Mouse (Mus musculus) urinary bladder, adult 18-20 months (tissue): Measurements from ENCODE around the gene Mrpl11.

Experiments
- DNase-seq, 2 experiments: peaks; one replicate each; pipeline ENCODE4 v3.0.0; 2022; ENCODE audit warnings: low spot score in 2 of 2, mixed read lengths in 2 of 2

The Mrpl11 gene

DNA sequence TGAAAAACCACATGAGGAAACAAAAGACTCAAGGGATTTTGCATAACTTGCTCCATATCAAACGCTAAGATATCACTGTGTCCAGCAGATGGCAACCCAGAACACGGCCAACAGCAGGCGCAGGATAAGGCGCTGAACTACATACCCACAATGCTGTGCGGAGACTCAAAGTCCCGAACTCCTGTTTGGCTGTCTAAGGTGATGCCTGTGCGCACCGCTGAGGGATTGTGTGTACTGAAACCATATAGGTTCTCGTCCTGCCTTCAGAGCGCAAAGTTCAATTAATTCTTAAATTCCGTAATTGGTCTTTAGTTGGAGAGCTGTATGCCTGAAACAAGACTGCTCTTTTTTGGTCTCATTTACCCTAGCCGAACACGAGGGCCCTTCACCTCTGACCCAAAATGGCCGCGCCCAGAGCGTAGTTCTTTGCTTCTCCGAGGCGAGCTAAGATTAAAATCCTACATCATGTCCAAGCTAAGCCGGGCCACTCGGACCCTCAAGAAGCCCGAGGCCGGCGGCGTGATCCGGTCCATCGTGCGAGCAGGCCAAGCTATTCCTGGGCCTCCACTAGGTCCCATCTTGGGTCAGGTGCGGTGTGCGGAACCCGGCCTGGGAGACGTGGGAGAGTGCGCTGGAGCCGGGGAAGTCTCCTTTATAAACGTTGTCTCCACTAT lies at the start of gene Mrpl11:
Gene Mrpl11, plus strand, starts transcription at position 220 of the 674 bp plus-strand sequence.
- peak; percentile 81 to 82 for DNase-seq

DNA sequence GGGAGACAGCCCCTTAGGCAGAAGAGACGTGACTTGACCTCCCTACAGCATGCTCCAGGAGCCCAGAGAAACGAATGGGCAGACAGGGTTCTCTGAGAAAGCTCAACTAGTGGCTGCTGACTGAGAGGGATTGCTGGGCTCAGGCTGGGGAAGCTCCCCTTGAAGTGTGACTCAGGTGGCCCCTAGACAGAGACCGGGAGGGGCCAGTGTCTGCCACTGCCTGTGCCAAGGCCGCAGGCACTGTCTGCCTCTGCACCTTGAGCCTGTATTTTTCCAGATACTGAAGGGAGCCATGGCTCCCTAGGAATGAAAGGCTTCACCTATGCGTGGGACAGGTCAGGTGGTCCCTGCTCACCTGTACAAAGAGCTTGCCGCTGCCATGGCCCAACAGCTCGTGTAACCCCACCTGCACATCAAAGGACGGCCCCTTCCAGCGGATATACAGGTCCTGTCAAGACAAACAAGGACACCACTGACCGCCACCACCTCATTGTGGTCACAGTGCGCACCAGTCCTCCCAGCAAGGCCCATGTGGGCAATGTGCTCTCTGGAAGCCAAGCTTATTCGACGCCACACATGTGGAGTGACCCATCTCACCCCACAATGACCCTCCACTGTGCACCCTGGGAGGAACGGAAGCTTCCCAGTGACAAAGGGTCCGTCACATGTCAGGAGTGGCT lies 45.9 kb upstream of the Mrpl11 start:
- no peak for DNase-seq

DNA sequence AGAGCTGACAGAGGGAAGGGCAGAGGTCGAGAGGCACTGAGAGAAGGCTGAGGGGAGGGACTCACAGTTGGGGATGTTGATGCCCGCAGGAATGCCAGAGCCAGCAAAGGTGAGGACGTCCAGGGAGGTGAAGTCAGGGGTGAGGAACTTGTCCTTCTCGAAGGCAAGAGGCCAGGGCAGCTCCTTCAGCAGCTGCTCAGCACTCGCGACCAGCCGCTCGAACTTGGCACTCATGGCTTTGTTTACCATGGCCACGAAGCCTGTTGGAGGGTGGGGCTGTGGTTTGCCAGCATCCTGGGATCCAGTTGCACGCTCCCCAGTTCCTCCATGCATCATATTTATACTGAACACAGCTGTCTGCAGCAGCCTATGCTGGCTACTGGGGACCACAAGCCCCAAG lies 45.1 kb upstream of the Mrpl11 start:
- no peak for DNase-seq

DNA sequence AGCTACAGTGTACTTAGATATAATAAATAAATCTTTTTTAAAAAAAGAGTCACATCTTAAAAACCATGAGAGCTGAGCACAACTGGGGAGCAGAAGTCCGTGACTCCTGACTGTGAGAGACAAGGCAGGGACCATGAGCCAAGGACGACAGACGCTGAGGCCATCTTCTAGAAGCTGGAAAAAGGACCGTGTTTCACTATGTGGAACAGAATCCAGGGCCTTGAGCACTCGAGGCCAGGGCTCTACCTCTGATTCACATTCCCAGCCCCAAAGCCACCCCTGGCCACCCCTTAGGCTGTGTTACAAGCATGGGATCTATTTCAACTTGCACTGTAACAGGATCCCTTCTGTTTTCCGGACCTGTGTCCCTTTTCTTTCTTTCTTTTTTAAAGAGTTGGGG lies 42.3 kb upstream of the Mrpl11 start:
- no peak for DNase-seq

DNA sequence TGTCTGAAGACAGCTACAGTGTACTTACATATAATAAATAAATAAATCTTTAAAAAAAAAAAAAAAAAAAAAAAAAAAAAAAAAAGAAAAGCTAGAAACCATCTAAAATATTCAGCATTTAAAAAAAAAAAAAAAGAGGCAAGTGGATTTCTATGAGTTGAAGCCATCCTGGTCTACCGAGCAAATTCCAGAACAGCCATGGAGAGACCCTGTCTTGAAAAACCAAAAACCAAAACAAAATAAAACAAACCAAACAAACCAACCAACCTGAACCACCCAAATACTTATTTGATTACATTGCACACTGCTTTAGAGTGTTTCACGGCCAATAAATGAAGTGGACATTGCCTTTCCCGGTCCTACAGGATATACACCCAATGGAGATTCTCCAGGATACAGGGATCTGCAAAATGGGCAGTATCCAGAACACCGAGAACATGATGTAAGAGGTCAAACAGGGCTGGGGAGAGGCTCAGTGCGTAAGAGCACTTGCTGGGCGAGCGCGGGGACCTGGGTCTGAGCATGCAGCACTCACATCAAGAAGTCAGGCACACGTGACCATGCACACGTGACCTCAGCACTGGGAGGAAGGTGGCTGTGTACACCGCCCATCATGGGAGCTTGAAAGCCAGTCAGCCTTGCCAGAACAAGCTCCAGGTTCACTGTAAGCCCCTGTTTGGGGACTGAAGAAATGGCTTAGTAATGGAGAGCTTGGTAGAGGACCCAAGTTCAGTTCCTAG lies 36.7 kb upstream of the Mrpl11 start:
- no peak for DNase-seq

DNA sequence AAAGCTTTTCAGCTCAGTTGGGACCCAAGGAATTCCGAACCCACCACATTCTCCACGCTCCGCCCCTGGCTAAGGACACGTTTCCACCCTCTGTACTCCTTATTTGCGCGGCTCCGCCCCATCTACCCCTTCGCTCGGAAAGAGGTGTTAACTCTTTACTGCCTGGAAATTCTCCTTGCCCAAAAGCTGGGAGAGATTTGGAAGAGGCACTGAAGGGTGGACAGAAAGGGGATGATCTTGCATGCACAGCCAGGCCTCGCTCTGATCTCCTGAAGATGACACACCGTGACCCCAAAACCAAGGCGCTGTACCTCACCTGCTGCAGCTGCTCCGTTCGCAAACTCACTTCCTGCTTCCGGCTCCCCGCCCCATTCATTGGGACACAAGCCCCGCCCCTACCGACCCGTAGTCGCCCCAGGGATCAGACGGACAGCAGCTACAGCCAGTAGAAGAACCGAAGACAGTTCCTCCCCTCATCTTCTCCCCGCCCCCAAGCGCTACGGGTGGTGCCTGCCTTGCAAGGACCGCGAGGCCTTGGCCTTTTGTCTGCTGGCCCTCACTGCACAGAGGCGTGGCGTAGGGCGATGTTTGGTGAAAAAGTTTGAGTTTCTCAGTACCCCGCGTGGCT lies 33.9 kb upstream of the Mrpl11 start, which contains the start of gene Dpp3:
Gene Dpp3, minus strand, starts transcription at position 384 of the 628 bp plus-strand sequence.
- DNase-seq, result peak; percentile 98 to 99

DNA sequence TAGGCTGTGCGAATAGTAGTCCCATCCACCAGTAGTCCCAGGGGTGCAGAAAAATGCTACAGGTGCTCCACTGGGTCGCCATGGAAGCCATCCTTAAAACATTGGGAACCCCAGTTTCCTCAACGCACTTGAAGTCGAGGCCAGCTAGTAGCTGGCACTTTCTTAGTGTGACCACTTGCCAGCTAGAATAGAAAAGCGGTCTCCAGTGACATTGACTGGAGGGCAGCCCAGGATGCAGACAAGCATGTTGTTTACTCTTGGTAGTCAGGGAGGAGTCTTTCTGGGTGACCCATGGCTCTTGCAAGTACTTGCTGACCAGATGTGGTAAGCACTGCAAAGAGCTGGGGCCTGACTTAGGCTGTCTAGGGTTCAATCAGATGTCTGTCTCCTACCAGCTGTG lies 33.2 kb upstream of the Mrpl11 start:
- DNase-seq, result no peak

DNA sequence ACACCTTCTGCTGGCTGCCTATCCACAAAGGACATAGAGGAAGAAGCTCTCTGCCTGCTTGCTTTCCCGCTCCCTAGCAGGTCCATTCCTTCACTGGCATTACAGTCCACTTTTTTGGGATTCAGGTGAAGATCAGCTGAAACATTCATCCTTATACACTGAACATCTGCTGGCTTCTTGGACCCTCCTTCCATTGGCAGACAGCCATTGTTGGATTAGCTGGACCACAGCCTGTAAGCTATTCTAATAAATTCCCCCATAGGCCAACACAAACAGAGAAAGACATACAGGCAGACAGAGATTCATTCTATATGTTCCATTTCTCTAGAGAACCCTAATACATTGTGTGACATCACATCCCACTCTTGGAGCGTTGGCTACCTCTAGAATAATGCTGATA lies 25.1 kb upstream of the Mrpl11 start:
- no peak for DNase-seq

DNA sequence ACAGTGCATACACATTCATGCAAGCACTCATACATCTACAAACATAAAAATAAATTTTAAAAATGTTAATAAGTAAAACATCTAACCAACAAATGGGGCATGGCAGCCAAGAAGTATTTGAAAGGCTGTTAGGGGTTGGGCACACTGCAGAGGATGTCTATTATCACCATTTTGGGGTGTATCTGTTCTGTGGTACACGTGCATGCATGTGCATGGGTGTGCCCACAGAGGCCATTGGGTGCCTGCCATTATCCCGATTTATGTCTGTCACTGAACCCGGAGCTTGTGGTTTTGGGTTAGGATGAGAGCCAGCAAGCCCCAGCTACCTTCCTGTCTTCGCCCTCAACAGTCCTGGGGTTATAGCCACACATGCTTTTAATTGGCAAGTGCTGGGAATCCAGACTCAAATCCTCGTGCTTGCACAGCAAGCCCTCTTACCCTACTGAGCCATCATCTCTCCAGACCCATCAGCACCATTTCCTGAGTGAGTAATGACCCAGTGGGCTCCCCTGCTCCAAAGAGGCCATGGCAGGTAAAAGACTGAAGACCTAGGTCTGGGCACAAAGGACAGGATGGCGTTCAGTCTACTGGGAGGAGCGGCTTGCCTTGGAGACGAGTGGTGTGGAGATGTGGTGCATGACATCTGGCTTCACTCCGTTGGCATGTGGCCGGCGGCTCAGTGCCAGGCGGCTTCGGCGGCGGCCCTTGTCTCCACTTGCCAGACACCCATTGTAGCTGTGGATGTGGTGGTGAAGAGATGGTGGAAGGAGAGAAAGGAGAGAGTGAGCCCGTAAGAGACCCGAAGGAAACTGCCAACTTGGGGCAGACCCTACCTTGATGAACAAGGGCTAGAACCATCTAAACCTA lies 24.3 kb upstream of the Mrpl11 start:
- no peak for DNase-seq

DNA sequence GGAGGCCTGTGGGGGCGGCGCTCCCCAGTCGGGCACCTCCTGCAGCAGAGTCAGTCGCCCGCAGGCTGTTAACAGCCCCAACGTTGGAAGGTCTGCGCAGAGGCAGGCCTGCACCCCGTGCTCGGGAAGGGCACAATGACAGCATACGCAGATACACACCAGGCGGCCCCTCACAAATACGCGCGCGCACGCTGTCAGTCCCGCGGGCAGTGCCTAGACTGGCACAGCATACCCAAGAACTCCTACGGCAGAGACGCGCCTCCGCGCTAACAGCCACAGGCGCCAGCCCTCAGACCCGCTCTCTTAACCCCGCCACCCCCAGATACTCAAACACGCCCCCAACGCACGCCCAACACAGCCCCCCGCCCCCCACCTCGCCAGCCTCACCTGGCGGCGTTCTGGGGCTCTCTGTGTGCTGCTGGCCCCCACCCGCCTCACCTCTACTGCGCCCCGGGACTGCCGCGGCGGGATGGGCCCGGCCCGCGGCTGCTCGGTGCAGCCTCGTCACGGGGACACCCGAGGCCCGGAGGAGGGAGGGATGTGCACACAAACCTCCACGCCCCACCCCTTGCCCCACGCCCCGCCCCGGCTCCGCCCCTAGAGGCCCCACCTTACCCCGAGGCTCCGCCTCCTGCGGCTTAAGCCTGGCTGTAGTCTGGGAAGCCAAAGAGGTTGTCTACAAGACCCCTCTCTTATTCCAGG lies 19.2 kb upstream of the Mrpl11 start, which contains the start of gene Peli3:
Gene Peli3, minus strand, starts transcription at position 577 of the 702 bp plus-strand sequence.
- peak; percentile 72 to 82 for DNase-seq

DNA sequence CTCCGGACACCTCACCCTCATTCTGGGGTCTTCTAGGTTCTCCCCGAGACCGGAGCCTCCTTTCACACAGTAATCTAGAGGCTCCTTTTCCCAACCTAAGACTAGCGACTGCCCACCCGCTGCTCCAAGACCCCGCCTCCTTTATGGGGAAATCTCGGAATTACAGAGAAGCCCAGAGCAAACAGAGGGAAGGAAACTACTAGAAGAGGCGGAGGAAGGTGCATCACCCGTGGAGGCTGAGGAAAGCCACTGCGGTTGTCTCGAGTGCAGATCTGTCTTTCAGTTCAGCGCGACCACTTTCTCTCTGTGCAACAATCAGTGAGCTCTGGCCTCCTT lies 18.7 kb upstream of the Mrpl11 start:
- peak in 1 of 2 experiments; percentile 20 for DNase-seq

DNA sequence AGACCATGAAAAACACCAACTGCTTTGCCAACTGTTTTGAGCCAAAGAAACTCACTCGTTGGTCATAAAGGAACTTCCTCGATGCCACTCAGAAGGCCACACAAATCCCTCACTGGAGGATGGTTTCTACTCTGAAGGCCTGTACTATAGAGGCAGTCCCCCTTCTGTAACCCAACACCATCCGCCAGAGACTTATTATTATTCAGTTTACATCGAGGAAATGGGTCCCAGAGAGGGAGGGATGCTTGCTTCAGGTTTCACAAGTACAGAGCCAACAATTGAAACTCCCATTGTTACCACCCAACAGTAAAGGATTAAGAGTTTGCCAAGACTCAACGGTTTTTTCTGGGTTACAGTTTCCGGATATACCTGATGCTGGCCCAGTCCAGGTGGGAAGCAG lies 16.4 kb upstream of the Mrpl11 start:
- no peak for DNase-seq

DNA sequence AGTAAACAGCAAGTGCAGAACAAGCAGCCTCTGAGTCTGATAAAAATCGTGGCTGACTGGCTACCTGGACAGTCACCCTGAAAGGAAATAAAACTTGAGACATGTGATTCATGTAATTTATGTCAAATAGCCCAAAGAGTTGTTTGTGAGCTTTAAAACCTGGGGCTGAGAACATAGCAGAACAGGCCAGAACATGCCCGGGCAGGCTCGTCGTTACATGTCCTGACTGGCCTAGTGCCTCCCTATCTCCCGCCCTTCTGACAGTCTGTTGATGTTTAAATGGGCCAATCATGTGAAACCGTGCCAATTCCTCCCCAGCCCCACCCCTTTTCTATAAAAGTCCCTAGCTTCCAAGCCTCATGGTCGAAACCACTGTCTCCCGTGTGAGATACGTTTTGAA lies 13.3 kb upstream of the Mrpl11 start:
- peak; percentile 85 to 86 for DNase-seq

DNA sequence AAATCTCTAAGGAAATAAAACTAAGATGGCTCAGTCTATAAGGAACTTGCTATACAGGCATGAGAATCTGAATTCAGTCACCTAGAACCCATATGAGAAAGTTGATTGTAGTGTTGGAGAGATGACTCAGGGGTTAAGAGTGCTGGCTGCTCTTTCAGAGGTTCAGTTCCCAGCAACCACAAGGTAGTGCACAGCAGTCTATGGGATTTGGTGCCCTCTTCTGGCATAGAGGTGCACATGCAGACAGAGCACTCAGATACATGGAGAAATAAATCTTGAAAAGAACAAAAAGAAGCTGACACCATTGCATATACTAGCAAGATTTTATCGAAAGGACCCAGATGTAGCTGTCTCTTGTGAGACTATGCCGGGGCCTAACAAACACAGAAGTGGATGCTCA lies 6.3 kb downstream of the Mrpl11 start:
- no peak for DNase-seq

DNA sequence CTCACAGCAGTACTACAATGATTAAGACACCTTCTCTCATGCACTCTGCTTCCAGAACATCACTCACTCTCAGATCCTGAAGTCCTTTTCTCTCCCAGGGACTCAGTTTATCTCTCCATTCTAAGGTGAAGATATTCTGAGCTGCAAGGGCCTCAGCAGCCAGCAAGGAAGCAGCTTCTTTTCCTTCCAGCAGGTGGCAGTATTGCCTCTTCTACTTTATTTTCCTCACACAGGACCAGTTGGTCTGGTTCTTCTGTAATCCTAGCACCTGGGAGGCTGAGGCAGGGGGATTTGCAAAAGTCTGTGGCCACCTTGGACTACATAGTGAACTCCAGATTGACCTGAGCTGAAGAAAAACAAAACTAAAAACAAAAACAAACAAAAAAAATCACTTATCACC lies 19.8 kb downstream of the Mrpl11 start:
- DNase-seq, result peak in 1 of 2 experiments; percentile 4

DNA sequence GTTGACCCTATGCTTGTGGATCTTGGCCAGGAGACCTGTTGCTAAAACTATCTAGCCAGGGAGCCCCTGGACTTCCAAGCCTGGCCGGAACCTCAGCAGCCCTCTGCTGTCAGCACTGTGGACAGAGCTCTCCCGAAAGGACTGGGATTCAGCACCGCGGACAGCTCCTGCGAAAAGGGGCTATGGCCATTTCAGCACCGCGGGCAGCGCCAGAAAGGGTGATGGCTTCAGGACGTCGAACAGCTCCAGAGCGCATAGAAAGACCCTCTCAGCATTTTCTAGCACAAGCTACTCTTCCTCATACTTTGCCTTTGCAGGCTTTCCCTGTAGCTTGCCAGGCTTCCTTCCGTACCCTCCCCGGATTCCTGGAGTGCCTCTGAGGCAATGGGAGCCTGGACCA lies 27.1 kb downstream of the Mrpl11 start:
- DNase-seq, result peak; percentile 81 to 96

DNA sequence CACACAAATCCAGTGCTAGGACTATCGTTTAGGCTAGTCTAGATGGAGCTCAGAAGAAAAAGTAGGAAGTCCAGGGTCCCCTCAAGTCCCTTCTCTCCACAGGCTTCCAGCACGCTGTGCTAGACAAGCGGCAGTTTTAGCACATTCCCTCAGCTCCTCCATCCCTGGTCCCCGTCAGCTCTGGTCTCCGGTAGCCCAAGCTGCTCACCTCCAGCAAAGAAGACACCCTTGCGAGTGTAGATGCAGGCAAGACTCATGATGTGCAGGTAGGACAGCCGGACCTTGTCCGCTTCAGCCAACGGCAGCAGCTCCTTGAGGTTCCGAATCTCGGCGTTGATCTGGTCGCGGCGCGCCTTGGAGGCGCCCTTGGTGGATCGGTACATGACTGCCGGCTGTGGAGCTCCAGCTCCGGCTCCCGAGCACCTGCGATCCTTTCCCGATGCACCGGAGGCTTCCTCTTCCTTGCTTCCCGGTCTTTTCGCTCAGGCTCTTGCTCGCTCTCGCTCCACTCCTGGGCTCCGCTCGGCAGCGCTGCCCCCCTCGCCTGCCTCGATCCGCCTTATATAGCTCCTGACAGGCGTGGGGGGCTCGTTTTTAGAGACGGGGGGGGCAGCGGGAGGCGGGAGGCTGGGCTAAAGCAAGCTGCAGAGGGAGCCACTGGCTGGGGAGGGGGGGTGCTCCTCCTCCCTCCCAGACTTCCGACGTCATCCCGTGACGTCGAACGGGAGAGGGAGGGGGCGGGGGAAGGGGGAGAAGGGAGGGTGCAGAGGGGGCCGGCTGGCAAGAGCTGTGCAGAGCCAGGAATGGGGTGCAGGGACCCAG lies 27.7 kb downstream of the Mrpl11 start:
- no peak for DNase-seq

DNA sequence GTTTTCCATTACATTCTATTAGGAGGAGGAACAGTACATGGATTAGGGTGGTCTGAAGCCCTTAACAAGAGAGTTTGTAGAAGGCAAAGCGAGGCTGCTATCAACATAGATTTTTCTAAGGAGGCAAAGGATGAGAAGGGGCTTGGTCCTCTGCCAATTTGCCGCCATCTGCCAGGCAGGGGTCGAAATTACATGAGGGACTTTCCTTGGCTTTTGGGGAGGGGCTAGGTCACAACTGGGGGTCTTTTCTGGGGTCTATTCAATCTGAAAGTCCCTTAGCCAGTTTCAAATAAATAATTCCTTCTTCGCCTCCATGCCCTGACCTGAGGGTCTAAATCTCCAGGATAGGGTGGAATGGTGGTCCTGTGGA lies 28.3 kb downstream of the Mrpl11 start, which contains the start of gene Npas4:
Gene Npas4, minus strand, starts transcription at position 61 of the 370 bp plus-strand sequence.
- DNase-seq, result no peak

DNA sequence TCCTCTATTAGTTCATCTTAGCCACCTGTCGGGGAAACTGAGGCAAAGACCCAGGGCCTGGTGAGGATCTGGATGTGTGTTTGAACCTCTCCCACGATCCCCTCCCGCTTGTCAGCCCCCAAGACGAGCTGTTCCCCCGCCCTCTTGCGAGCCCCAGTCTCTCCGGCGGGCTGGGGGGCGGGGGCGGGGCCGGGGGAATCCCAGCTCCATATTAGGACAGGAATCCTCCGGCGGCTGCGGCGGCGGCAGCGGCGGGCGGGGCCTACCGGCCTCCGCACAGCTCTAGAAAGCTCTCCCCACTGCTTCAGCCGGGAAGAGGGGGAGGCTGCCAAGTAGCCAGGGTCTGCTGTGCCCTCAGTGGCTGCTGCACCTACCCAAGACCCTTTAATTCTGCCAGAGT lies 28.8 kb downstream of the Mrpl11 start:
- no peak for DNase-seq

DNA sequence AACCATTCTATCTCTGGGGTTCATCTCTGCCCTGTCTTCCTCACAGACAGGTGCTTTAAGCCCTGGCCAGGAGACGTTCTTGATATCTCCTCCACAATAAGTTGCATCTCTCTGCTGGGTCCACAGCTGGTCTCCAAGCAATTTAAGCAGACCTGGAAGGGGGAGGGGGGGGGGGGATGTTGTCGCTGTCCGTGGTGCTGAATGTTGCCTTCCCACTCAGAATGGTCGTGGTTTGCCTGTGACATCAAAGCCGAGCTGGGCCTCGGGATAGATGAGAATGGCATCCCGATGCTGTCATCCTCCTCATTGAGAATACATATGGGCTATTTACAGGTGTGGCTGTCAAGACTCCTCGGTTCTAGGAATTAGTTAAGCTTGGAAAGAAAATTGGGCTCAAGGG lies 30.4 kb downstream of the Mrpl11 start:
- DNase-seq, result no peak
